In the genomic region with DNA sequence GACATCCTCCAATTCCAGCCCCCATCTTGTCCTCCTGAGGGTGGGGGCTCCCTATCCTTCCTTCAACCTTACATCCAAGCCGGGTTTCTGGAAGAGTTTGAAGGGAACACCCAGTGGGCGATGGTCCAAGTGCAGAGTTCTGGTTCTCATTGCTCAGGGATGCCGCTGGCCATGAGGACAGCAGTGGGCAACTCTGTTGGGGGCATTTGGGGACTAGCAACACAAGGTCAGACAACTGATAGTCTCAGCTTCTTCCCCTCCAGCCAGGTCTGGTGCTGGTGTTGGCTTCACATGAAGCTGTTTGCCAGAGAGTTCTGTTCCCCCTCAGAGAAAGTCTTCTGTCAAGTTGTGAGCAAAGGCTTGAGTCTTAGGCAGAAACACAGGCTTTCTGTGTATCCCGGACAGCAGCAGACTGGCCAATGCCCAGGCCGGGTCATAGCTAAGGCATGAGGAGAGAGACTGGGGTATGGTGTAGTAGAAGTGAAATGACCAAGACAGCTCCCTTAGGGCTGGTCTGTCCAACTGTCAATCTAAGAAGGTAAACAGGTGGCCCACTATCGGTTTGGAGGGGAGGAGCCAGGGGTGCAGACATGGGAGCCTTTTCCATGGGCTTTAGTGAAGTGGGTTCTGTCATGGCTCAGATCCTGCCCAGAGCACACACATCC, we compare ENCODE assay signal across 12 mouse cellular contexts. TPM values are rescaled to one million over a fixed set of nuclear protein-coding genes. Genes with fewer than 3 reads are reported as not detected.
DNase-seq lines count a peak whose midpoint lies in the region; ATAC-seq and TF ChIP-seq lines count a peak whose summit lies in the region.
"Had no signal": no experiment of that assay in that cellular context is flagged by ENCODE, and none has a peak within 500 bp of the region (broad histone marks: within the 10 kb centered on the region; RNA-seq: fewer than 3 reads in every experiment).

No protein-coding gene starts in this region.

- no peaks in the 10 kb centered on the region for H3K36me3 ChIP-seq in intestine, embryonic 15.5 days
- no peaks in the 10 kb centered on the region for H3K36me3 ChIP-seq in intestine, embryonic 16.5 days (ENCODE audit: control insufficient read depth, insufficient read depth, low read length)
- H3K36me3 ChIP-seq in limb, embryonic 13.5 days, result no peaks in the 10 kb centered on the region

- H3K9me3 ChIP-seq in intestine, embryonic 15.5 days, result no peaks in the 10 kb centered on the region
- H3K9me3 ChIP-seq in intestine, embryonic 16.5 days (ENCODE audit: control insufficient read depth, low read length), result no peaks in the 10 kb centered on the region
- no peaks in the 10 kb centered on the region for H3K9me3 ChIP-seq in limb, embryonic 13.5 days
- H3K9me3 ChIP-seq: megakaryocyte, embryonic 14.5 days had no signal

- H3K4me2 ChIP-seq in intestine, embryonic 15.5 days (replicated peaks), result no peak overlapping the region
- no peak overlapping the region for H3K4me2 ChIP-seq in intestine, embryonic 16.5 days (ENCODE audit: low read depth, low read length)
- 0 out of 2 replicates have a peak overlapping the region, but pooled peaks have one; percentile 2 for H3K4me2 ChIP-seq in limb, embryonic 13.5 days (replicated peaks)

- H3K27me3 ChIP-seq in intestine, embryonic 15.5 days (replicated peaks), result no peaks in the 10 kb centered on the region
- no peaks in the 10 kb centered on the region for H3K27me3 ChIP-seq in intestine, embryonic 16.5 days (replicated peaks; ENCODE audit: control insufficient read depth, insufficient read depth, low read length)
- no peaks in the 10 kb centered on the region for H3K27me3 ChIP-seq in limb, embryonic 13.5 days

- DNase-seq in adipocyte (ENCODE audit: low spot score), result peak; percentile 60
- DNase-seq in right cerebral cortex, postnatal 36 days (ENCODE audit: low spot score in 2 of 2), result no peak
- DNase-seq in yolk sac, embryonic 10.5 days (ENCODE audit: low spot score), result no peak
- no peak for DNase-seq in right cerebral cortex, adult 2 months (ENCODE audit: low spot score in 2 of 2)

- H3K4me3 ChIP-seq in intestine, embryonic 15.5 days (replicated peaks), result no peak overlapping the region
- H3K4me3 ChIP-seq in intestine, embryonic 16.5 days (ENCODE audit: low read length), result no peak overlapping the region
- peak overlapping the region; percentile 11 for H3K4me3 ChIP-seq in embryonic fibroblast, embryonic 13.5 days (ENCODE audit: insufficient read depth, low read length)
- no peak overlapping the region for H3K4me3 ChIP-seq in limb, embryonic 13.5 days
- H3K4me3 ChIP-seq: megakaryocyte, embryonic 14.5 days had no signal

- H3K9ac ChIP-seq in intestine, embryonic 15.5 days, result no peak overlapping the region
- H3K9ac ChIP-seq in intestine, embryonic 16.5 days (ENCODE audit: low read depth, low read length), result no peak overlapping the region
- H3K9ac ChIP-seq in limb, embryonic 13.5 days, result no peak overlapping the region

- H3K27ac ChIP-seq in intestine, embryonic 15.5 days, result 0 out of 2 replicates have a peak overlapping the region, but pooled peaks have one; percentile 44
- no peak overlapping the region for H3K27ac ChIP-seq in intestine, embryonic 16.5 days (ENCODE audit: low read length)
- peak overlapping the region; percentile 96 for H3K27ac ChIP-seq in embryonic fibroblast, embryonic 13.5 days (ENCODE audit: insufficient read depth, low read length)
- peak overlapping the region; percentile 22; the same call in 1 of the 2 replicates for H3K27ac ChIP-seq in limb, embryonic 13.5 days

- peaks cover 23% of the 10 kb centered on the region for H3K4me1 ChIP-seq in intestine, embryonic 15.5 days (replicated peaks)
- H3K4me1 ChIP-seq in intestine, embryonic 16.5 days (ENCODE audit: control insufficient read depth, insufficient read depth, low read length), result peaks cover 38% of the 10 kb centered on the region
- H3K4me1 ChIP-seq in embryonic fibroblast, embryonic 13.5 days (ENCODE audit: control insufficient read depth, insufficient read depth, low read length), result peaks cover 13% of the 10 kb centered on the region
- peaks cover 34% of the 10 kb centered on the region for H3K4me1 ChIP-seq in limb, embryonic 13.5 days
- H3K4me1 ChIP-seq: megakaryocyte, embryonic 14.5 days had no signal

- TF ChIP-seq POLR2A in embryonic fibroblast, embryonic 13.5 days (IDR thresholded peaks at IDR 0.05; ENCODE audit: low read depth, low read length), result peak; percentile 9; the same call in 1 of the 2 replicates

- 77% methylated on average over 6 of the region's 6 CpGs for WGBS in intestine, embryonic 15.5 days
- WGBS in intestine, embryonic 16.5 days, result 78% methylated on average over 6 of the region's 6 CpGs
- WGBS in limb, embryonic 13.5 days, result 90% methylated on average over 6 of the region's 6 CpGs

- TF ChIP-seq CTCF in embryonic fibroblast, embryonic 13.5 days (IDR thresholded peaks at IDR 0.05; ENCODE audit: borderline replicate concordance, insufficient read depth, low read length), result no peak

- ATAC-seq in intestine, embryonic 15.5 days, result no peak
- no peak for ATAC-seq in intestine, embryonic 16.5 days
- no peak for ATAC-seq in limb, embryonic 13.5 days (ENCODE audit: low FRiP score, low read depth)
- ATAC-seq: inflammation-experienced regulatory T-cells, adult 6 months had no signal

RNA-seq across cellular contexts. Expression of a gene that starts 0.8 kb away (rescaled TPM):
- 1.8 and 2.1 TPM in 2 replicates for polyA plus RNA-seq in intestine, embryonic 15.5 days (2015; fragmentation: Nextera tagmentation; extraction: Ambion mirVana)
- polyA plus RNA-seq in intestine, embryonic 16.5 days (2015; fragmentation: Nextera tagmentation; extraction: Ambion mirVana), result 2.2 and 2.5 TPM in 2 replicates
- polyA plus RNA-seq in embryonic fibroblast, embryonic 13.5 days (2011; ENCODE audit: insufficient read length, low read depth, missing spikeins), result 33.0 and 38.2 TPM in 2 replicates
- 1.3 and 1.4 TPM in 2 replicates for polyA plus RNA-seq in limb, embryonic 13.5 days (2015; fragmentation: Nextera tagmentation; extraction: Ambion mirVana)
- polyA plus RNA-seq: inflammation-experienced regulatory T-cells, adult 6 months had no signal

RNA-seq across cellular contexts. Expression of a gene that starts 13.2 kb away (rescaled TPM):
- polyA plus RNA-seq in intestine, embryonic 15.5 days (2015; fragmentation: Nextera tagmentation; extraction: Ambion mirVana), result not detected in 2 replicates
- not detected in 2 replicates for polyA plus RNA-seq in intestine, embryonic 16.5 days (2015; fragmentation: Nextera tagmentation; extraction: Ambion mirVana)
- polyA plus RNA-seq in embryonic fibroblast, embryonic 13.5 days (2011; ENCODE audit: insufficient read length, low read depth, missing spikeins), result not detected in 2 replicates
- not detected in 2 replicates for polyA plus RNA-seq in limb, embryonic 13.5 days (2015; fragmentation: Nextera tagmentation; extraction: Ambion mirVana)
- polyA plus RNA-seq: cortical plate, adult 2 months; frontal cortex, adult 2 months; inflammation-experienced regulatory T-cells, adult 6 months had no signal

RNA-seq across cellular contexts. Expression of a gene that starts 17.7 kb away (rescaled TPM):
- 8.8 and 9.8 TPM in 2 replicates for polyA plus RNA-seq in intestine, embryonic 15.5 days (2015; fragmentation: Nextera tagmentation; extraction: Ambion mirVana)
- 8.9 and 9.1 TPM in 2 replicates for polyA plus RNA-seq in intestine, embryonic 16.5 days (2015; fragmentation: Nextera tagmentation; extraction: Ambion mirVana)
- 22.1 and 23.8 TPM in 2 replicates for polyA plus RNA-seq in embryonic fibroblast, embryonic 13.5 days (2011; ENCODE audit: insufficient read length, low read depth, missing spikeins)
- 12.6 TPM in 2 replicates for polyA plus RNA-seq in limb, embryonic 13.5 days (2015; fragmentation: Nextera tagmentation; extraction: Ambion mirVana)
